Mouse (Mus musculus): ENCODE measurements around the gene Ccnb1.

Gene Ccnb1

DNA sequence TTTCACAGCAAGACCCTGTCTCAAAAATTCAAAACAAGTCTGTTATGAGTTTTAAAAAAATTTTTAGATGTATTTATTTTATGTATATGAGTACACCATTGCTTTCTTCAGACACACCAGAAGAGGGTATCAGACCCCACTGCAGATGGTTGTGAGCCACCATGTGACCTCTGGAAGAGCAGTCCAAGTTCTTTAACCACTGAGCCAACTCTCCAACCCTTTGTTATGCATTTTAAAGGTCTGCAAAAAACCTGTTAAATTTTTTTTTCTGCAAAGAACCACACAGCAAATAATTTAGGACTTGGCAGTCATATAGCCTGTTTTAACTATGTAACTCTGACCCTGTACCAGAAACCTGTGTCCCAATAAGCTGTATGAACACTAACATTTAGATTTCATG lies 11.7 kb downstream of the Ccnb1 start:
- DNase-seq (ENCODE audit: low read depth, low spot score), result no peak

DNA sequence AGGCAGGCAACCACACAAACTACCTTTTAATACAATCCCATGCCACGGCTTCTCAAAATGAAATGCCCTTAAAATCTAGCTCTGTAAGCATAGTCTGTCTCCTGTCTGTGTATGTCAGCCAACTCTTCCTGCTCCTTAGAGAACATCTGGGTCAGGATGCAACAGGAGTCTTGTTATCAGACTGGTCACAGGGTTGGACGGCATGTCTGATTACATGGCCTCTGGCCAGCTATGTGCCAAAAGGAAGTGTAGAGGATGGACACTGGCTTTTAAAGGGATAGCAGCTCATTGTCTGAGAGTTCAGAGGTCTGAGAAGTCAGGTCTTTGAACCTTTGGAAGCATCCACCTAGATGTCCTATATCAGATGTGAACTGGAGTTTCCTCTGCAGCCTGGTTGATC lies 31.0 kb downstream of the Ccnb1 start:
- no peak for DNase-seq (ENCODE audit: low read depth, low spot score)

DNA sequence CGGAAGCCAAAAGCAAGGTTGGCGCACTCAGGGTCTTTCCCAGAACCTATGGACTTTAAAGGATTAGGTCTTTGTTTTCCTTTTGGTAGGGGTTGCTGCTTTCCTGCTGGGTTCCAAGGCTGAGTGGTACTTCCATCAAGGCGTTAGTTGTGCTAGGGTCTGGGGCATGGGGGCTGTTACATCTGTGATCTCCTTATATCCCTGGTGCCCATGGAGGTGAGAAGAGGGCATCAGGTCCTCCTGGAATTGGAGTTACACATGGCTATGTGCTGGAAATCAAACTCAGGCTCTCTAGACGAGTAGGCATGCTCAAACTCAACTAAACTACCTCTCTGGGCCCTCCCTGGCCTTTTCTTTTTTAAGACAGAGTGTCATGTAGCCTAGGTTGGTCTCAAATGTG lies 32.2 kb downstream of the Ccnb1 start:
- DNase-seq (ENCODE audit: low read depth, low spot score), result no peak

DNA sequence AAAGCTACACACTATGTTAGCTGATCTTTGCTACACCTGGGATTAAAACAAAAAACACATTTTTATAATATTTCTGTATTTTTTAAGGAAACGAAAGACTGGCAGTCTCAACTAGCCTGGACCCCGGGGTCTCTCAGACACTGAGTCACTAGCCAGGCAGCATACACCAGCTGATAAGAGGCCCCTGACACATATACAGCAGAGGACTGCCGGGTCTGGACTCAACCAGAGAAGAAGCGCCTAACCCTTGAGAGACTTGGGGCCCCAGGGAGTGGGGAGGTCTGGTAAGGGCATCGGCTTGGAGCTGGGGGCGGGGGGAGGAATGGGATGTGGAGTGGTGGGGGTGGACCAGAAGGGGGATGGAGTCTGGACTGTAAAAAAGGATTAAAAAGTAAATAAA lies 33.4 kb downstream of the Ccnb1 start:
- DNase-seq (ENCODE audit: low read depth, low spot score), result no peak

DNA sequence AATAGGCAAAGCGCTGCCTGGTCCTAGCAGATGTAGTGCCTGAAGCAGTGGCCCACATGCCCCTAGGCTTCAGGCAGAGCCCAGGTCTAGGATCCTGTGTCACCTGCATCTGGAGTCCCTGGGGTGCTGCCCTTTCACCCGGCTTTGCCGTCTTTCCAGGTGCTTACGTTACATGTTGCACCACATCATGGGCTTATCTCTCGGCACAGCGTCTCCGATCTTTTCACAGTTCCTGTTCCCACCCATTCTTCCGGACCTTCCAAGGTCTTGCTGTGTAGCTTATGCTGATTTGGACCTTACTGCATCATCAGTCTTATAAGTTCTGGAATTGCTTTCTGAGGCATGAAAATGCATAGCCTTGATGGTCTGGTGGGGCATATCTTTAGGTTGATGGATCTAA lies 33.8 kb downstream of the Ccnb1 start:
- DNase-seq (ENCODE audit: low read depth, low spot score), result no peak

DNA sequence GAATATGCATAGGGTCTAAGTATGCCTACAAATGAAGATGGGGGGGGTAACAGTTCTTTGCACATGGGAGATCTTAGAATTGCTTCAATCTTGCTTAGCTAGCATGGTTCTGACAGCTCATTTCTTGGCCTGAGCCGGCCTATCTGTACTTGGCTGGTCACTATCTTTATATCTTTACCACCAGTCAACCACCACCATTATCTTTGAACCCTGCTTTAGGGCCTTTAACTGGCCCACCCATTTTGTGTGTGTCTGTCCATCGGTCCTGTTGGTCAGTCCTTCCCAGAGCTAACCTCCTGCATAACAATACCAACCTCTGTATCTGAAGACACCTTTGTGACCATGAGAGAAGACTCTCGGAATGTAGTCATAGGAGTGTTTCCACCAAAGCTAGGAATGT lies 35.0 kb downstream of the Ccnb1 start:
- no peak for DNase-seq (ENCODE audit: low read depth, low spot score)

DNA sequence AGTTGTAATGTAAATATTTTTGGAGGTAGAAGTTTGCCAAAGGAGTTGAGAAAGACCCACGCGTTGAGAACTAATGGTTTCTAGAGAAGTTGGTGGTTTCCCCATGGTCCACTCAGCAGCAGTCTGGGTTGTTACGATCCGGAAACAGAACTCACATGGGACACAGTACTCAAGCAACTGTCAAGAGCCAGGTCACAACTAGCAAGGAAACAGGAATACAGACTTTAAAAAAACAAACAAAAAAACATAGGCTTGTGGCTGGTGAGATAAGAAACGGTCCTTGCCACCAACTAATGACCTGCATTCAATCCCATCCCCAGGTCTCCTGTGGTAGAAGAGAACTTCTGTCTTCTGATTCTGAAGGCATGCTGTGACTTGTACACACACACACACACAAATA lies 35.6 kb downstream of the Ccnb1 start:
- DNase-seq (ENCODE audit: low read depth, low spot score), result no peak

DNA sequence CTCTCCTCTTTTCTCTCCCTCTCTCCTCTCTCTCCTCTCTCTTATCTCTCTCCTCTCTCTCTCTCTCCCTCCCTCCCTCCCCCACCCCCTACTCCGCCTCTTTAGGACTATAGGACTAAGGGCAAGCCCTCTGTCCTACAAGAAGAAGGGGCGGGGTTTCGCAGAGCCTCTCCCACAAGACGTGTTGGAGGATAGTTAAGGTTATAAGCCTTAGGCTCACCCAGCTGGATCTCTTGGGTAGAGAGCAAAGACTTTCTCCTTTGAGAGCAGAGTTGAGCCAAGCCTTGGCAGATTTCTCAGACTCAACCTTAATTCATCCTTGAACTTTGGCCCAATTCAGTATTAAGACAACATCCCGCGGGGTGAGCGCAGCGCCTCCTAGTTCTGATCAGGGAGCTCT lies 37.7 kb downstream of the Ccnb1 start:
- no peak for DNase-seq (ENCODE audit: low read depth, low spot score)

DNA sequence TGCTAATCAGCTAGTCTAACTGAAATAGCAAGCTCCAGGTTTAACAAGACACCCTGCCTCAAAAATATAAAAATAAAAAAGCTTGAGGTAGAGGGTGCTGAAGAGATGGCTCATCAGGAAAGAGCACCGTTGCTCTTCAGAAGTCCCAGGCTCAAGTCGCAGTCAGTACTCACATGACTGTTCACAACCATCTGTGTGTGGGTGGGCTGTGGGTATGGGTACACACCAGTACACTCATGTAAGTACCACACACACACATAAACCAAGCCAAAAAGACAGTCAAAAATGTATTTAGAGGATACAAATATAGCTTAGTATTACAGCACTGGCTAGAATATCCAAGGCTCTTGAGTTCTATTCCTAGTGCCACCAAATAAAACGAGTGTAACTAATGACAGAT lies 40.3 kb downstream of the Ccnb1 start:
- no peak for DNase-seq (ENCODE audit: low read depth, low spot score)

DNA sequence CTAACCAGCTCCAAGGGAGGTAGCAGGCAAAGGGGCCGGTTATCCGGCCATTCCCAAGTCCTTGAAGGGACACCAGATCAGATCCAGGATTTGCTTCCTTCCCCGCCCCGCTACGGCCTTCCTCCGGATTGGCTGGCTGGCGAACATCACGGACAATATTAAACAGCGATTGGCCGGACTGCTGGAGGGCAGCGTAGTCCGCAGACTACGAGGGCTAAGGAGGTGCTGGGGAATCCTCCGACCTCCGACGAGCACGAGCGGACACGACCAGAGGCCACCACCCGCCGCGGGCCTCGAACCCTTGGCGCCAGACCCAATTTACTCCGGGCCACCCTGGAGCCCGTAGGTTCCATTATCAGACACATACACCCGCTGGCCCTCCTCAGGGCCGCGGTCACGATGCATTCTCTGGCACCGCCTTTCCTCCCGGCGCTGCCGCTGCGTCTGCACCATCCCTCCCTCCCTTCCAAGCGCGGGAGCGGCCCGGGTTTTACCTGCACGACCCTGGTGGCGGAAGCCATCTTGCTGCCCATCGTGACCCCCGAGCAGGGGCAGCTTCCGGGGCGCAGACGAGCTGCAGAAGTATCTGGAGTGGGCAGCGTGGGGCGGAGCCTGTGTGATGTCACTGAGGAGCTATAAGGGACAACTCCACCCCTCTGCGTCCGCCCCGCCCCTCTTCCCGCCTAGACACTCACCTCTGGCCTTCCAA lies 42.2 kb downstream of the Ccnb1 start, which contains the start of gene Mrps36:
Mrps36 (minus strand) TSS at position 624 of the 709 bp plus-strand sequence.
- DNase-seq (ENCODE audit: low read depth, low spot score), result peak; percentile 93

DNA sequence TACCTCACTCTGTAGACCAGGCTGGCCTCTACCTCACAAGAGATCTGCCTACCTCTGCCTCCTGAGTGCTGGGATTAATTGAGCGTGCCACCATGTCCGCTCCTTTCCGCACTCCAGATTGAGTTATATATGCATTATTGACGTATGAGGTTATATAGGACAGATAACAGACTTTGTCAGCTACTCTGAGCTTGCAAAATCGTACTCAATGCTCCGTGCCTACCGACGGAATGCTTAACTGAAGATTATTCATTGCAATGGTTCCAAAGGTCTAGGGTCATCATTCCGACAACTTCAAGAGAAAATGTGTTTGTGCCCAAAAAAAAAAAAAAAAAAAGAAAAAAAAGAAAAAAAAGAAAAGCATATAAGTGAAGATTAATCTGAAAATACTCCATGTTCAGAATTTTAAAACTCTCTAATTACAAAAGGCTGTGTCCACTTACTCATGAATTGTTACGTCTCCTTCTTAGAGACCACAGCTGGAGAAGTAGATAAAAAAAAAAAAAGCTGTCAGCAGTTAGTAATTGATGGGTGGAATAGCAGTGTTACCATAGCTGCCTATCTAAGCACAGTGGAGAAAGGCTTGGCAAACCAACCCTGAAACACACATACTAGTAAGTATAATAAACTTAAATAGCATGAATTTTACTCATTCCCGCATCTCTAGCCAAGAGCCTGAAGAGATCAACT lies 42.9 kb downstream of the Ccnb1 start:
- DNase-seq (ENCODE audit: low read depth, low spot score), result no peak

DNA sequence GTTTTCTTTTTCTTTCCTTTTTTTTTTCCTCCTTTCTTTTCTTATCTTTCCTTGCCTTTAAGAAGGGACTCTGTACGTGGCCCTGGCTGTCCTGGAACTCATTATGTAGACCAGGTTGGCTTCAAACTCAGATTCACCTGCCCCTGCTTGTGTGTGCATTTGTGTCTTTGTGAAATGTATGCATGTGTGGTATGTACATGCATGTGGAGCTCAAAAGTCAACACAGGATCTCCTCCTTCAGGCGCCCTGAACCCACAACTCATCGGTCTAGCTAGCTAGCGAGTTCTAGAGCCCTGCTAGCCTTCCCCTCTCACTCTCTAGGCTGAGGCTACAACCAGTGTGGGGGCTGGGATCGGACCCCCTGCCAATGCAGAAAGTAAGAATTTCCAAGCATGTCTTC lies 43.5 kb downstream of the Ccnb1 start:
- no peak for DNase-seq (ENCODE audit: low read depth, low spot score)

DNA sequence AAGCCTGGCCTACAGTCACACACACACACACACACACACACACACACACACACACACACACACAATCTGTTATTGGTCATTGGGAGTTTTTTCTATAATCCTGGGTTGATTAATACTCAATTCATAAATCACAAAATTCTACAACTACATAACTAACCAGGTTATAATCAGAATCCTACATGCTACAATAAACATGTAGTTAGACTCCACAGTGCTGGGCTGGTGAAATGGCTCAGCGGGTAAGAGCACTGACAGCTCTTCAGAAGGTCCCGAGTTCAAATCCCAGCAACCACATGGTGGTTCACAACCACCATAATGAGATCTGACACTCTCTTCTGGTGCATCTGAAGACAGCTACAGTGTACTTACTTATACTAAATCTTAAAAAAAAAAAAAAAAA lies 53.6 kb downstream of the Ccnb1 start:
- no peak for DNase-seq (ENCODE audit: low read depth, low spot score)

DNA sequence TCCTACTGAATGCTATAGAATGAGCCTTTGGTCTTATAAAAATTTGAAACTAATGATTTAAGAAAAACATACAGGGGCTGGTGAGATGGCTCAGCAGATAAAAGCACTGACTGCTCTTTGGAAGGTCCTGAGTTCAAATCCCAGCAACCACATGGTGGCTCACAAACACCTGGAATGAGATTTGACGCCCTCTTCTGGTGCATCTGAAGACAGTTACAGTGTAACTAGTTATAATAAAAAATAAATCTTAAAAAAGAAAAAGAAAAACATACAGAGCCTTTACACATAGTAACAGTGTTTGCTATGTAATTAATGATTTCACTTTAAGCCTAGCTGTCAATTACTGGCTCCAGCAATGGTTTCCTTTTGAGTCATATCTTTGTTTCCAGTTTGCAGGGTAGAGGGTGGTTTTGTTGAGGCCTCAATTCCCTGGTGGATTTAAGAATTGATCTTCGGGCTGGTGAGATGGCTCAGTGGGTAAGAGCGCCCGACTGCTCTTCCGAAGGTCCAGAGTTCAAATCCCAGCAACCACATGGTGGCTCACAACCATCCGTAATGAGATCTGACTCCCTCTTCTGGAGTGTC lies 54.8 kb downstream of the Ccnb1 start:
- DNase-seq (ENCODE audit: low read depth, low spot score), result peak; percentile 23

DNA sequence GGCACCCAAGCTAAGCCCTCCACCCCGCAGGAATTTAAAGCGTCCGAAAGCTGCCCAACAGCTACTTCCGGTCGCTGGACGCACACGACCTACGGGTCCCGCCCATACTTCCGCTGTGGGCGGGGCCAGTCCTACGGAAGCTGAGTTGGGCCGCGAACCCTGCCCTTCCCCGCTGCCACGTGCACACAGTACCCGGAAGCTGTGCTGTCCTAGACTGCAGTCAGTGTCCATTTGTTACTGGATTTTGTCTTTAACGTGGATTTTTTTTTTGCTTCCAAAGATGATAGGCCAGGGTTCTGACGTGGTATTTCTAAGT lies 55.6 kb downstream of the Ccnb1 start, which contains the start of gene Cdk7:
Cdk7 (minus strand) TSS at position 79 of the 316 bp plus-strand sequence.
- peak; percentile 95 for DNase-seq (ENCODE audit: low read depth, low spot score)

DNA sequence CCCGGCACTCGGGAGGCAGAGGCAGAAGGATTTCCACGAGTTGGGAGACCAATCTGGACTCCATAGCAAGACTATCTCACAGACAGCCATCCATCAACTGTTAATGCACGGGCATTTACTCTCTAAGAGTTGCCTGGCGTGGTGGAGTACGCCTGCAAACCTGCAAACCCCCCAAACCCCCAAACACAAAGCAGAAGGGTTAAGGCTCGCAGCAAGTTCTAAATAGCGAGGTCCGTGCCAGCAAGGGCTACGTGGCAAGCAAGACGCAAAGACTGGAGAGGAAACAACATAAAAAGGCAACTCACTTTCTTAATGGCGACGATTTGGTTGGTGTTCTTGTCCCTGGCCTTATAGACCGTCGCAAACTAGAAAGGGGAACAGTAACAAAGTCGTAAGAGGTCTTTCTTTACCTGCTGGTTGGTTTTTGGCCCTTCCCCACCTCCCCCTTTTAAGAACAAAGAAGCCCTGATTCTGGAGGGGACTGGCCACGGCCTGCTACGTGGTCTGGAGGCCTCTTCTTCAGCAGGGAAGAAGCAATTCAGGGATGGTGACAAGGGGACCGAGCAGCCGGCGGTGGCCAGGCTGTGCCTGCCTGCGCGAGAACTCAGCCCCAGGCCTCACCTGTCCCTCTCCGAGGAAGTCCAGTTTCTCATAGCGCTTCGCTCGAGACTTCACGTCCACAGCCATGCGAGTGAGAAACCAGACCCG lies 56.1 kb downstream of the Ccnb1 start:
- no peak for DNase-seq (ENCODE audit: low read depth, low spot score)

Data from CD4-positive, CD25-positive, alpha-beta regulatory T cell, adult 2 months (primary cell).